Mouse (Mus musculus): Measurements from ENCODE around the gene Gstk1. TPM values are rescaled to one million over a fixed set of nuclear protein-coding genes. Genes with fewer than 3 reads are reported as not detected.

Gstk1 gene
- polyA plus RNA-seq, 1 experiment from 2014 or later: 13.5 TPM

GRCm38 (mm10) chr6:42286448-42286847 is 40.7 kb downstream of the Gstk1 start, which contains the start of gene Clcn1:
Clcn1 (plus strand) TSS chr6:42286685.
- H3K9me3 ChIP-seq: no peaks in the 10 kb centered on the region
- H3K27me3 ChIP-seq: no peaks in the 10 kb centered on the region
- H3K9ac ChIP-seq: 0 out of 2 replicates have a peak within 1 kb of the TSS, but pooled peaks have one; percentile 35
- H3K36me3 ChIP-seq: peaks cover 70% of the 10 kb centered on the region
- H3K4me2 ChIP-seq: no peak within 1 kb of the TSS
- WGBS: 85% methylated on average over 4 of the region's 5 CpGs
- H3K4me3 ChIP-seq: no peak within 1 kb of the TSS
- ATAC-seq (ENCODE audit: low FRiP score): peak; percentile 43; the same call in 1 of the 2 replicates
- no peaks in the 10 kb centered on the region for H3K4me1 ChIP-seq (replicated peaks)
- no peak within 1 kb of the TSS for H3K27ac ChIP-seq

DNA sequence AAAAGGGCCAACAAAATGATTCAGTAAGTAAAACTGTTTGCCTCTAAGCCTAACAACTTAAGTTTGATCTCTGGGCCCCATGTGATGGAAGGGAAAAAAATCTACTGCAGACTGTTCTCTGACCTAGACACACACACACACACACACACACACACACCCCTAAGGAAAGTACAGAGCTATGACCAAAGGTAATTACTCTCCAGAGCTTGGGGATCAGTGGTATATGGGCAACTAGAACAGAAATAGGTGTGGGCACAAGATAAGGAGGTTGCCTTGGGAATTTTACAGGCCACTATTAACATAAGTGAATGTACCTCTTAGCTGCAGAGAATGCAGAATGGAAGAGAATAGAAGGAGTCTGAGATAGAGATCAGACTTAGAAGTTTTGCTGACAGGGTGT is 41.8 kb downstream of the Gstk1 start:
- H3K4me1 ChIP-seq (replicated peaks): no peaks in the 10 kb centered on the region
- no peak overlapping the region for H3K4me3 ChIP-seq
- no peak for ATAC-seq (ENCODE audit: low FRiP score)
- H3K27me3 ChIP-seq: no peaks in the 10 kb centered on the region
- H3K36me3 ChIP-seq: peaks cover 70% of the 10 kb centered on the region
- no peak overlapping the region for H3K9ac ChIP-seq
- H3K27ac ChIP-seq: no peak overlapping the region
- no peaks in the 10 kb centered on the region for H3K9me3 ChIP-seq
- no peak overlapping the region for H3K4me2 ChIP-seq

DNA sequence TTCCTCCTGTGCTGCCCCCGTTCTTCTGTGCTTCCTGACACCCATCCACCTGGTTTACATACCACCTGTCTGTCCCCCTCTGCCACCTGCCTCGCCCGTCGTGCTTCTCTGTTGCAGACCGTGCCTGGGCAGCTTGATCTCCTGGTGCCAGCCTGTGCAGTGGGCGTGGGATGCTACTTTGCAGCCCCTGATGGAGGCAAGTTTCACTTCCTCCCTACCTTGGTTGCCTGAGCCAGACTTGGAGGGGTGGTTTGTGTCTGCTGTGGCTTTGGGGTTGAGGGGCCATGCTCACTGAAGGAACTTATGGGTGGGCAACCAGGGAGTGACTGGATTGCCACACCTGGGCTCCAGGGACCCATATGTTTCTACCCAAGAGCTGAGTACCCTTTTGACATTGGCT is 47.6 kb downstream of the Gstk1 start:
- Histone ChIP-seq H3K9me3 (no peaks in the 10 kb centered on the region), H3K4me2 (no peak overlapping the region), H3K9ac (no peak overlapping the region), H3K36me3 (peaks cover 78% of the 10 kb centered on the region), H3K27ac (no peak overlapping the region), H3K4me1 (replicated peaks) (no peaks in the 10 kb centered on the region), H3K4me3 (no peak overlapping the region), H3K27me3 (no peaks in the 10 kb centered on the region)
- WGBS: 90% methylated on average over 6 of the region's 6 CpGs
- no peak for ATAC-seq (ENCODE audit: low FRiP score)

GRCm38 (mm10) chr6:42295549-42296094 is 49.9 kb downstream of the Gstk1 start:
- Histone ChIP-seq H3K4me3 (no peak overlapping the region), H3K36me3 (peaks cover 88% of the 10 kb centered on the region), H3K4me2 (no peak overlapping the region), H3K9me3 (no peaks in the 10 kb centered on the region), H3K27ac (no peak overlapping the region), H3K4me1 (replicated peaks) (no peaks in the 10 kb centered on the region), H3K9ac (no peak overlapping the region), H3K27me3 (no peaks in the 10 kb centered on the region)
- 86% methylated on average over 3 of the region's 3 CpGs for WGBS
- ATAC-seq (ENCODE audit: low FRiP score): no peak

DNA sequence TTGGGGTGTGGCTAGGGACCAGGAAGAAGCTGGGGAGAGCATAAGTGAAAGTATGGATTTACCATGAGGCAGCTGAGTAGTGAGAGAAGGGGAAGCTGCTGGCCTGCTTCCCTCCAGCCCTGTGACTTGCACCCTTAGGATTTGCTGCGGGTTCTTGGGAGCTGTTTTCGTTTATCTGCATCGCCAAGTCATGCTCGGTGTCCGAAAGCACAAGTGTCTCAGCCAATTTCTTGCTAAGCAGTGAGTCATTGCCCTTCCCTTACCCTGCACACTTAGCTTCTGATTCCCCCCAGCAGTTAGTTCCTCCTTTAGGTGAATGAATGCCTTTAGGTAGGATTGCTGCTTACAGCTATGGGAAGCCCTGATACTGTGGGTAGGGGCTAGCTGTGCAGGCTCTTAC is 53.6 kb downstream of the Gstk1 start:
- no peak for ATAC-seq (ENCODE audit: low FRiP score)
- H3K4me3 ChIP-seq: no peak overlapping the region
- H3K27me3 ChIP-seq: no peaks in the 10 kb centered on the region
- 93% methylated on average over 5 of the region's 5 CpGs for WGBS
- H3K9ac ChIP-seq: no peak overlapping the region
- H3K4me1 ChIP-seq (replicated peaks): no peaks in the 10 kb centered on the region
- no peak overlapping the region for H3K4me2 ChIP-seq
- no peaks in the 10 kb centered on the region for H3K9me3 ChIP-seq
- peaks cover 69% of the 10 kb centered on the region for H3K36me3 ChIP-seq
- no peak overlapping the region for H3K27ac ChIP-seq

Other genes starting within 250 kb of the Gstk1 start
- not detected in 2 replicates for gene Sva, start 207.5 kb upstream of the Gstk1 start, polyA plus RNA-seq (2015; fragmentation: Nextera tagmentation; extraction: Ambion mirVana)
- gene Tas2r139, start 105.0 kb upstream of the Gstk1 start, polyA plus RNA-seq (2015; fragmentation: Nextera tagmentation; extraction: Ambion mirVana): not detected in 2 replicates
- gene Tas2r144, start 30.6 kb upstream of the Gstk1 start, polyA plus RNA-seq (2015; fragmentation: Nextera tagmentation; extraction: Ambion mirVana): not detected in 2 replicates
- gene Tmem139, start 16.0 kb downstream of the Gstk1 start, polyA plus RNA-seq (2015; fragmentation: Nextera tagmentation; extraction: Ambion mirVana): 0.23 and 0.48 TPM in 2 replicates
- gene Casp2, start 19.1 kb downstream of the Gstk1 start, polyA plus RNA-seq (2015; fragmentation: Nextera tagmentation; extraction: Ambion mirVana): 43.5 and 47.5 TPM in 2 replicates
- gene Clcn1, start 40.8 kb downstream of the Gstk1 start, polyA plus RNA-seq (2015; fragmentation: Nextera tagmentation; extraction: Ambion mirVana): 1.5 and 1.6 TPM in 2 replicates
- 5.8 and 6.7 TPM in 2 replicates for gene Fam131b, start 78.7 kb downstream of the Gstk1 start, polyA plus RNA-seq (2015; fragmentation: Nextera tagmentation; extraction: Ambion mirVana)
- 47.5 and 50.1 TPM in 2 replicates for gene Zyx, start 103.7 kb downstream of the Gstk1 start, polyA plus RNA-seq (2015; fragmentation: Nextera tagmentation; extraction: Ambion mirVana)
- gene Epha1, start 127.3 kb downstream of the Gstk1 start, polyA plus RNA-seq (2015; fragmentation: Nextera tagmentation; extraction: Ambion mirVana): 0.31 and 0.68 TPM in 2 replicates
- not detected in 2 replicates for gene Tas2r143, start 154.3 kb downstream of the Gstk1 start, polyA plus RNA-seq (2015; fragmentation: Nextera tagmentation; extraction: Ambion mirVana)
- not detected in 2 replicates for gene Tas2r135, start 159.5 kb downstream of the Gstk1 start, polyA plus RNA-seq (2015; fragmentation: Nextera tagmentation; extraction: Ambion mirVana)
- not detected in 2 replicates for gene Tas2r126, start 188.6 kb downstream of the Gstk1 start, polyA plus RNA-seq (2015; fragmentation: Nextera tagmentation; extraction: Ambion mirVana)
- gene Olfr458, start 219.3 kb downstream of the Gstk1 start, polyA plus RNA-seq (2015; fragmentation: Nextera tagmentation; extraction: Ambion mirVana): not detected in 2 replicates
- gene Olfr457, start 230.4 kb downstream of the Gstk1 start, polyA plus RNA-seq (2015; fragmentation: Nextera tagmentation; extraction: Ambion mirVana): 0.04 TPM in 1 of 2 replicates, not detected in the other
- gene Olfr456, start 241.3 kb downstream of the Gstk1 start, polyA plus RNA-seq (2015; fragmentation: Nextera tagmentation; extraction: Ambion mirVana): not detected in 2 replicates

All from hindbrain, embryonic 13.5 days (tissue).